ENCODE assay signal across 12 mouse cellular contexts in the genomic region with DNA sequence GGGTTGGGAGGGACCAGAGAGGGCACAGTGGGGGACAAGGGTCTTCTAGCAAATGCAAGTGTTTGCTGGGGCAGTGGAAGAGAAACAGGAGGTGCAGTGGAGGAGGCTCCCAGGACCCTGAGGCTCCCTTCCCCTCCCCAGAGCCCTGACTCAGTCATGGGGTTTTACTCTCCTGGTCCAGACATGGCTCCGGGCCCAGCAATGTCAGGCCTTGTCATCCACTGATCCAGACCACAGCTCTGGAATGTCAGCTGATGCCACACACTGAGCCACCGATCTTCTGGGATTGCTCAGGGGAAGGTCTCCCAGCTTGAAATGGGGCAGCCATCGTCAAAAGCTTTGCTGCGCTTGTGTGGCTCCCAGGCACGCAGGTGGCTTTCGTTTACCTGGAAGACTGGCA.
"Had no signal": no experiment of that assay in that cellular context is flagged by ENCODE, and none has a peak within 500 bp of the region (broad histone marks: within the 10 kb centered on the region; RNA-seq: fewer than 3 reads in every experiment).

No protein-coding gene starts in this region.

- H3K4me2 ChIP-seq: limb, embryonic 12.5 days; liver, embryonic 13.5 days; midbrain, embryonic 12.5 days; neural tube, embryonic 15.5 days had no signal

- ATAC-seq: liver, postnatal 0 days; midbrain, embryonic 16.5 days had no signal

- H3K27ac ChIP-seq: layer of hippocampus, adult 2 months; limb, embryonic 12.5 days; liver, embryonic 13.5 days; midbrain, embryonic 12.5 days; neural tube, embryonic 15.5 days had no signal

- H3K9ac ChIP-seq: limb, embryonic 12.5 days; liver, embryonic 13.5 days; liver, postnatal 0 days; midbrain, embryonic 12.5 days; neural tube, embryonic 15.5 days had no signal

- H3K9me3 ChIP-seq: limb, embryonic 12.5 days; liver, embryonic 13.5 days; midbrain, embryonic 12.5 days; neural tube, embryonic 15.5 days had no signal

- H3K4me3 ChIP-seq: layer of hippocampus, adult 2 months; limb, embryonic 12.5 days; liver, embryonic 13.5 days; midbrain, embryonic 12.5 days; neural tube, embryonic 15.5 days had no signal

- DNase-seq: kidney, postnatal 4 days; liver; liver, embryonic 13.5 days; liver, postnatal 0 days; right cerebral cortex, adult 18-20 months; right cerebral cortex, postnatal 25 days; thymus, postnatal 36 days had no signal

- H3K27me3 ChIP-seq: limb, embryonic 12.5 days; liver, embryonic 13.5 days; midbrain, embryonic 12.5 days; neural tube, embryonic 15.5 days had no signal

- H3K36me3 ChIP-seq: limb, embryonic 12.5 days; liver, embryonic 13.5 days; midbrain, embryonic 12.5 days; neural tube, embryonic 15.5 days had no signal

- H3K4me1 ChIP-seq: limb, embryonic 12.5 days; midbrain, embryonic 12.5 days; neural tube, embryonic 15.5 days had no signal
